Mouse (Mus musculus): ENCODE data around the gene Lrp1. TPM values are rescaled to one million over a fixed set of nuclear protein-coding genes. Genes with fewer than 3 reads are reported as not detected.

Gene Lrp1
- polyA plus RNA-seq, 1 experiment: 57.8 TPM

- peaks cover 4% of the 10 kb centered on the region; the same call in 1 of the 2 replicates for H3K27me3 ChIP-seq (replicated peaks; ENCODE audit: control insufficient read depth, insufficient read depth, low read length)
- 16% methylated on average over 17 of the region's 17 CpGs for WGBS
- TF ChIP-seq POLR2A (IDR thresholded peaks at IDR 0.05; ENCODE audit: low read depth, low read length): no peak
- no peak for TF ChIP-seq CTCF (conservative IDR thresholded peaks at IDR 0.05; ENCODE audit: insufficient read depth, insufficient read length, low read depth, low read length)
- H3K36me3 ChIP-seq (ENCODE audit: control insufficient read depth, insufficient read depth, low read length): no peaks in the 10 kb centered on the region
- H3K4me3 ChIP-seq (ENCODE audit: insufficient read depth, low read depth, low read length): no peak overlapping the region
- no peak for DNase-seq
- peaks cover 3% of the 10 kb centered on the region; the same call in 1 of the 2 replicates for H3K4me1 ChIP-seq (ENCODE audit: control insufficient read depth, insufficient read depth, low read length)
- no peak overlapping the region for H3K27ac ChIP-seq (ENCODE audit: insufficient read depth, low read depth, low read length)
These were observed 93.5 kb downstream of the Lrp1 start for GRCm38 (mm10) chr10:127527481-127527880.

- H3K4me3 ChIP-seq (ENCODE audit: insufficient read depth, low read depth, low read length): peak overlapping the region; percentile 0; the same call in 1 of the 2 replicates
- no peak overlapping the region for H3K27ac ChIP-seq (ENCODE audit: insufficient read depth, low read depth, low read length)
- H3K27me3 ChIP-seq (replicated peaks; ENCODE audit: control insufficient read depth, insufficient read depth, low read length): peaks cover 4% of the 10 kb centered on the region; the same call in 1 of the 2 replicates
- WGBS: 1% methylated on average over 26 of the region's 26 CpGs
- peaks cover 3% of the 10 kb centered on the region; the same call in 1 of the 2 replicates for H3K4me1 ChIP-seq (ENCODE audit: control insufficient read depth, insufficient read depth, low read length)
- H3K36me3 ChIP-seq (ENCODE audit: control insufficient read depth, insufficient read depth, low read length): no peaks in the 10 kb centered on the region
- TF ChIP-seq CTCF (conservative IDR thresholded peaks at IDR 0.05; ENCODE audit: insufficient read depth, insufficient read length, low read depth, low read length) (peak; percentile 43), POLR2A (IDR thresholded peaks at IDR 0.05; ENCODE audit: low read depth, low read length) (no peak)
- peak; percentile 76 for DNase-seq
These were observed 94.3 kb downstream of the Lrp1 start for GRCm38 (mm10) chr10:127526681-127527080.

DNA sequence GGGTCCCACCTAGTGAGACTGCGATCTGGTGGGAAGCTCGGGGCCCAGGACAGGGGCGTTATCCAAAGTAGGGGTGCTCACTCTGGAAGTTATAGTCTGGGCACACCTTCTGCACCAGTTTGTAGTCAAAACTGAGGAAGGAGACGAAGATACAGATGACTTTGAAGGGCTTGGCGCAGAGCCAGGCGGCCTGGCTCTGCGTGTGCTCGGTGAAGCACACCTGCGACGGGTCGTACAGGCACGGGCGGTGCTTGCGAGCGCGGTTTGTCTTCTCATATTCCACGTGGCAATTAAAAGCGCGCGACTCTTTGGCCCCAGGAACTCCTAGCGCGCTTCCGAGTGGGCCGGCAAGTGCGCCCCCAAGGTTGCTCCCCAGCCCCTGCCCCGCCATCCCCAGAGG is 94.9 kb downstream of the Lrp1 start:
- 3% methylated on average over 26 of the region's 26 CpGs for WGBS
- TF ChIP-seq CTCF (conservative IDR thresholded peaks at IDR 0.05; ENCODE audit: insufficient read depth, insufficient read length, low read depth, low read length) (no peak), POLR2A (IDR thresholded peaks at IDR 0.05; ENCODE audit: low read depth, low read length) (no peak)
- H3K4me3 ChIP-seq (ENCODE audit: insufficient read depth, low read depth, low read length): 0 out of 2 replicates have a peak overlapping the region, but pooled peaks have one; percentile 0
- peaks cover 6% of the 10 kb centered on the region; the same call in 1 of the 2 replicates for H3K4me1 ChIP-seq (ENCODE audit: control insufficient read depth, insufficient read depth, low read length)
- no peak for DNase-seq
- H3K27me3 ChIP-seq (replicated peaks; ENCODE audit: control insufficient read depth, insufficient read depth, low read length): peaks cover 3% of the 10 kb centered on the region; the same call in 1 of the 2 replicates
- H3K36me3 ChIP-seq (ENCODE audit: control insufficient read depth, insufficient read depth, low read length): no peaks in the 10 kb centered on the region
- no peak overlapping the region for H3K27ac ChIP-seq (ENCODE audit: insufficient read depth, low read depth, low read length)

- DNase-seq: no peak
- peaks cover 1% of the 10 kb centered on the region; the same call in 1 of the 2 replicates for H3K27me3 ChIP-seq (replicated peaks; ENCODE audit: control insufficient read depth, insufficient read depth, low read length)
- TF ChIP-seq POLR2A (IDR thresholded peaks at IDR 0.05; ENCODE audit: low read depth, low read length) (no peak), CTCF (conservative IDR thresholded peaks at IDR 0.05; ENCODE audit: insufficient read depth, insufficient read length, low read depth, low read length) (no peak)
- peaks cover 6% of the 10 kb centered on the region; the same call in 1 of the 2 replicates for H3K4me1 ChIP-seq (ENCODE audit: control insufficient read depth, insufficient read depth, low read length)
- 23% methylated on average over 23 of the region's 23 CpGs for WGBS
- H3K36me3 ChIP-seq (ENCODE audit: control insufficient read depth, insufficient read depth, low read length): no peaks in the 10 kb centered on the region
- no peak overlapping the region for H3K4me3 ChIP-seq (ENCODE audit: insufficient read depth, low read depth, low read length)
- H3K27ac ChIP-seq (ENCODE audit: insufficient read depth, low read depth, low read length): no peak overlapping the region
These were observed 96.2 kb downstream of the Lrp1 start for GRCm38 (mm10) chr10:127524646-127525255.

DNA sequence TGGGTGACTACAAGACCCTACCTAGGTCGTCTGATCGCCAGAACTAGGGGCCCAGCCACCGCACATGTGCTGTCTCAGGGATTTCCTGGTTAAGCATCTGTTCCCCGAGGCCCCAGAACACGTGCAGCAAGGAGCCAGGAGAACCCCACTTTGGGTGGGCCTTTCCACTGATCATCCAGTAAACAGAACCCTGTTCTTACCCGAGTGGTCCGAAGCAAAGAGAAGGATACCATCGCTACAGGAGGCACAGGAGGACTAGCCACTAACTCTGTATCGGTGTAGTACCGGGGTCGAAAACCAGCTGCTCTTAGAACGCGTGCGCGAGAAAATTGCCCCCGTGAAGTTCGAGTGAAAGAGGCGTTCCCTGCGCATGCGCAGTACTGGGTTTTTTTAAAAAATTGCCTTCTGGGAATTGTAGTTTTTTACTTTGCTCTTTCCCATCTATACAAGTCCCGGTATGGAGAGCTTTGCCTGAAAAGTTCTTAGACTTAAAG is 98.8 kb downstream of the Lrp1 start, which contains the start of gene Shmt2:
TSS of gene Shmt2 (minus strand) at position 357 of the 494 bp plus-strand sequence.
- H3K27me3 ChIP-seq (replicated peaks; ENCODE audit: control insufficient read depth, insufficient read depth, low read length): peaks cover 1% of the 10 kb centered on the region; the same call in 1 of the 2 replicates
- H3K4me3 ChIP-seq (ENCODE audit: insufficient read depth, low read depth, low read length): peak within 1 kb of the TSS; percentile 98
- 0 out of 2 replicates have a peak, but pooled peaks cover 1% of the 10 kb centered on the region for H3K36me3 ChIP-seq (ENCODE audit: control insufficient read depth, insufficient read depth, low read length)
- H3K27ac ChIP-seq (ENCODE audit: insufficient read depth, low read depth, low read length): peak within 1 kb of the TSS; percentile 92
- WGBS: under 1% methylated on average over 21 of the region's 21 CpGs
- no peak for TF ChIP-seq CTCF (conservative IDR thresholded peaks at IDR 0.05; ENCODE audit: insufficient read depth, insufficient read length, low read depth, low read length)
- TF ChIP-seq POLR2A (IDR thresholded peaks at IDR 0.05; ENCODE audit: low read depth, low read length): no peak
- peak; percentile 91 for DNase-seq
- H3K4me1 ChIP-seq (ENCODE audit: control insufficient read depth, insufficient read depth, low read length): peaks cover 6% of the 10 kb centered on the region; the same call in 1 of the 2 replicates

DNA sequence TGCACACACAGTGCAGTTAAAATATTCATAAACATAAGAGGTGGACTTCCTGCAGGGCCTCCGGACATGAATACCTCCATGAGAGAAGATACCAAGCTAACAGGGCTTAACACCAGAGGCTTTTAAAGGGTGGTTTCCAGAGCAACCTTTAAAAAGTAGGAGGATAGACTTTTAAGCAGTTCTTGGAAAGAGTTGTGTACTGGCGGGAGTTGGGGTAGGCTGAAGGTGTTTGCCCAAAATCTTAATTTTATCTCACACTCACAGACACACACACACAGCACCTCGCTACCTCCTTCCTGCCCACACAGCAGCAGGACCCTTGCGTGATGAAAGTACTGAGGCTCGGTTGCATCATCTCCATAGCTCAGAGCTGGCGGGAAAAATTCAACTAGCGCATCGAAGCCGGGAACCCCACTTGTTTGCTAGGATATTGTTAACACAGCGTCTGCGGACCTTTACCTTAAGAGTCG is 99.3 kb downstream of the Lrp1 start:
- peaks cover 1% of the 10 kb centered on the region; the same call in 1 of the 2 replicates for H3K27me3 ChIP-seq (replicated peaks; ENCODE audit: control insufficient read depth, insufficient read depth, low read length)
- peak overlapping the region; percentile 98 for H3K4me3 ChIP-seq (ENCODE audit: insufficient read depth, low read depth, low read length)
- WGBS: 5% methylated on average over 12 of the region's 12 CpGs
- TF ChIP-seq POLR2A (IDR thresholded peaks at IDR 0.05; ENCODE audit: low read depth, low read length) (no peak), CTCF (conservative IDR thresholded peaks at IDR 0.05; ENCODE audit: insufficient read depth, insufficient read length, low read depth, low read length) (no peak)
- no peak for DNase-seq
- H3K36me3 ChIP-seq (ENCODE audit: control insufficient read depth, insufficient read depth, low read length): 0 out of 2 replicates have a peak, but pooled peaks cover 1% of the 10 kb centered on the region
- H3K27ac ChIP-seq (ENCODE audit: insufficient read depth, low read depth, low read length): peak overlapping the region; percentile 92
- peaks cover 9% of the 10 kb centered on the region; the same call in 1 of the 2 replicates for H3K4me1 ChIP-seq (ENCODE audit: control insufficient read depth, insufficient read depth, low read length)

Data from kidney, adult 2 months (tissue).